Mouse (Mus musculus): ENCODE data around the gene Vmn1r127. TPM values are rescaled to one million over a fixed set of nuclear protein-coding genes. Genes with fewer than 3 reads are reported as not detected.

Vmn1r127 gene
- polyA plus RNA-seq (2017; shearing (Covaris generic)) = not detected

GRCm38 (mm10) chr7:21319761-21320160 lies at the start of gene Vmn1r127:
Gene Vmn1r127, minus strand, starts transcription at chr7:21319861.

DNA sequence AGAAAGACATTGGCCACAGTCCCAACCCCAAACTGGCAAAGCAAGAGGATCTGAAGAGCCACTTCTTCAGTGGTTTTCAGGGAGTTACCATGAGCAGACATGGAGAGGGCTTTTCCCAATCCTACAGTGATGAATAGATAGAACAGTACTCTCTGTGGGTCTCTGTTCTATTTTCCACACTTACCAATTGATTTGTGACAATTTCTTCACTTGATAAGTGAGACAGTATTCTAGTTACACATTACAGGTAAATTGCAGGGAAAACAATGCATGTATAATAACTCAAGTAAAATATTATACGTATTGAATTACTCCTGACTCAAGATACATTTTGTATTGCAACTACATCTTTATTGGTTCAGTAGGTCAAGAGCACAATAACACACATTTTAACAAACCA lies 41.5 kb upstream of the Vmn1r127 start, which contains the start of gene Vmn1r129:
Gene Vmn1r129, minus strand, starts transcription at position 101 of the 400 bp plus-strand sequence.

GRCm38 (mm10) chr7:21349073-21349472 lies 29.4 kb upstream of the Vmn1r127 start, which contains the start of gene Vmn1r128:
Gene Vmn1r128, plus strand, starts transcription at chr7:21349373.

GRCm38 (mm10) chr7:21301367-21301766 lies 18.3 kb downstream of the Vmn1r127 start, which contains the start of gene Vmn1r126:
Gene Vmn1r126, minus strand, starts transcription at chr7:21301467.

DNA sequence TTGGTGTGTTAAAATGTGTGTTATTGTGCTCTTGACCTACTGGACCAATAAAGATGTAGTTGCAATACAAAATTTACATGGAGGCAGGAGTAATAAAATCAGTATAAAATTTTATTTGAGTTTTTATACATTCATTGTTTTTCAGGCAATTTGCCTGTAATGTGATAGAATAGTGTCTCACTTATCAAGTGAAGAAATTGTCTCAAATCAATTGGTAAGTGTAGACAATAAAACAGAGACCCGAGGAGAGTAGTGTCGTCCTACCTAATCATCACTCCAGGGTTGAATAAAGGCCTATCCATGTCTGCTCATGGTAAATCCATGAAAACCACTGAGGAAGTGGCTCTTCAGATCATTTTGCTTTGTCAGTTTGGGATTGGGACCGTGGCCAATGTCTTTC lies 47.8 kb downstream of the Vmn1r127 start, which contains the start of gene Vmn1r125:
Gene Vmn1r125, plus strand, starts transcription at position 301 of the 400 bp plus-strand sequence.

Other genes with a start within 250 kb of the Vmn1r127 start
- gene Vmn1r121, start 221.3 kb downstream of the Vmn1r127 start, polyA plus RNA-seq (2017; shearing (Covaris generic)) = not detected
- gene Vmn1r122, start 185.7 kb downstream of the Vmn1r127 start, polyA plus RNA-seq (2017; shearing (Covaris generic)) = not detected
- not detected for gene Vmn1r123, start 157.7 kb downstream of the Vmn1r127 start, polyA plus RNA-seq (2017; shearing (Covaris generic))
- gene Gm5157, start 129.4 kb downstream of the Vmn1r127 start, polyA plus RNA-seq (2017; shearing (Covaris generic)) = not detected
- not detected for gene Vmn1r124, start 59.2 kb downstream of the Vmn1r127 start, polyA plus RNA-seq (2017; shearing (Covaris generic))
- gene Vmn1r125, start 47.7 kb downstream of the Vmn1r127 start, polyA plus RNA-seq (2017; shearing (Covaris generic)) = not detected
- gene Vmn1r126, start 18.4 kb downstream of the Vmn1r127 start, polyA plus RNA-seq (2017; shearing (Covaris generic)) = not detected
- not detected for gene Vmn1r128, start 29.5 kb upstream of the Vmn1r127 start, polyA plus RNA-seq (2017; shearing (Covaris generic))
- not detected for gene Vmn1r129, start 41.4 kb upstream of the Vmn1r127 start, polyA plus RNA-seq (2017; shearing (Covaris generic))
- gene Gm6882, start 112.9 kb upstream of the Vmn1r127 start, polyA plus RNA-seq (2017; shearing (Covaris generic)) = 1 to 10 TPM in 1 of 2 experiments, under 1 TPM in 1; 0.24 to 1.8 TPM
- under 1 TPM in 1 of 2 experiments, not detected in 1; 0.32 TPM for gene Vmn1r130, start 191.9 kb upstream of the Vmn1r127 start, polyA plus RNA-seq (2017; shearing (Covaris generic))
- gene Vmn1r131, start 226.2 kb upstream of the Vmn1r127 start, polyA plus RNA-seq (2017; shearing (Covaris generic)) = under 1 TPM in 1 of 2 experiments, not detected in 1; 0.34 TPM